Mouse (Mus musculus): ENCODE data around the gene Ninl.

DNA sequence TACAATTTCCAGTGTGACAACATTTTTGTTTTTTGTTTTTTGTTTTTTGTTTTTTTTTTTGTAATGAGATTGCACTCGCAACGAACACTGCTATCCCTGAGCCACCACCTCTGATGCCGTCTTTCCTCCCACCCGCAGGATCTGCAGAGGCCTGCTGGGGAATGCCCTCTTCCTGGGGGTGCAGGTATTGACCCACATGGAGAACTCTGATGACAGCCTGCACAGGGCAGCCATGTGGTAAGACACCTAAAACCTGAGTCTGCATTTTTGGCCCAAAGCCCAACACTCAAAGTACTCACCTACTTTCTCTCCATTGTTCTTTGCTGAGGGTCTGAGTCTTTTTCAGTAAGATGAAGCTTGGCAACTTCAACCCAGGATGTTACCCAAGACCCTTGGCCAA lies 104.5 kb downstream of the Ninl start:
- TF ChIP-seq CTCF (IDR thresholded peaks at IDR 0.05; ENCODE audit: low read depth) (no peak), EP300 (IDR thresholded peaks at IDR 0.05; ENCODE audit: low read depth) (no peak)

Data from liver, postnatal 0 days (tissue).